In genomic region chr1:85793208-85794105, GRCm38 (mm10) we compare ENCODE assay signal across 8 mouse cellular contexts. TPM values are rescaled to one million over a fixed set of nuclear protein-coding genes. Genes with fewer than 3 reads are reported as not detected.
A peak's percentile ranks its signal among the peaks of the same experiment; 100 is the strongest.
DNase-seq lines count a peak whose midpoint lies in the region; ATAC-seq and TF ChIP-seq lines count a peak whose summit lies in the region.

Cab39 (plus strand) TSS chr1:85793441.

- H3K9me3 ChIP-seq in forebrain, embryonic 15.5 days, result no peaks in the 10 kb centered on the region

- TF ChIP-seq CTCF in lung, adult 2 months (IDR thresholded peaks at IDR 0.05; ENCODE audit: insufficient read depth, low read length), result 0 out of 2 replicates have a peak, but pooled peaks have one; percentile 2

- TF ChIP-seq POLR2A in lung, adult 2 months (IDR thresholded peaks at IDR 0.05; ENCODE audit: borderline replicate concordance, extremely low read depth, low read depth, low read length), result peak; percentile 72; the same call in 1 of the 2 replicates

- ATAC-seq in forebrain, embryonic 15.5 days (replicated peaks), result peak; percentile 96
- peak; percentile 87 for ATAC-seq in neutrophil, adult 5-6 weeks (ENCODE audit: extremely low read depth, insufficient number of reproducible peaks, low FRiP score, poor library complexity, severe bottlenecking)

- H3K9ac ChIP-seq in forebrain, embryonic 15.5 days (replicated peaks), result peak within 1 kb of the TSS; percentile 90

- DNase-seq in ES-CJ7 (ENCODE audit: low read depth, low spot score), result peak; percentile 87
- peak; percentile 82 for DNase-seq in cerebellum, adult 11 months
- DNase-seq in heart, postnatal 25 days (ENCODE audit: low spot score), result peak; percentile 77
- DNase-seq in layer of hippocampus, adult 18-20 months (ENCODE audit: low spot score in 2 of 2), result peak; percentile 83 to 90
- peak; percentile 85 for DNase-seq in lung, adult 2 months
- peak; percentile 75 to 77 for DNase-seq in thymus, adult 18-20 months

- peak within 1 kb of the TSS; percentile 58 for H3K4me2 ChIP-seq in forebrain, embryonic 15.5 days (replicated peaks)

- H3K27ac ChIP-seq in forebrain, embryonic 15.5 days (replicated peaks), result peak within 1 kb of the TSS; percentile 95

- H3K27me3 ChIP-seq in forebrain, embryonic 15.5 days, result no peaks in the 10 kb centered on the region

- peak within 1 kb of the TSS; percentile 82 for H3K4me3 ChIP-seq in forebrain, embryonic 15.5 days
- peak within 1 kb of the TSS; percentile 98 for H3K4me3 ChIP-seq in lung, adult 2 months (replicated peaks; ENCODE audit: extremely low read depth, low read depth, low read length)

- WGBS in forebrain, embryonic 15.5 days, result under 1% methylated on average over 103 of the region's 118 CpGs
- whole genome bisulfite sequencing in lung, adult 2 months, result under 1% methylated on average over 95 of the region's 118 CpGs

- peaks cover 16% of the 10 kb centered on the region for H3K4me1 ChIP-seq in forebrain, embryonic 15.5 days
- peaks cover 17% of the 10 kb centered on the region for H3K4me1 ChIP-seq in lung, adult 2 months (ENCODE audit: control insufficient read depth, insufficient read depth, low read length)

- intact Hi-C loops in heart, postnatal 25 days (cut with DNase I), result loop anchor here (1.0 to 5.0 kb wide), 2 partner anchors 49 to 109 kb away; no protein-coding TSS in a partner anchor

- H3K36me3 ChIP-seq in forebrain, embryonic 15.5 days, result 0 out of 2 replicates have a peak, but pooled peaks cover 3% of the 10 kb centered on the region

RNA-seq across cellular contexts. Expression of gene Cab39, which starts in this region (rescaled TPM):
- 49.2 and 53.2 TPM in 2 replicates for polyA plus RNA-seq in forebrain, embryonic 15.5 days (2015; fragmentation: Nextera tagmentation; extraction: Ambion mirVana)
- total RNA-seq in heart, postnatal 25 days (2021), result 100 to 1,000 TPM; 107 to 112 TPM
- total RNA-seq in layer of hippocampus, adult 18-20 months (2021), result 100 to 1,000 TPM; 146 to 163 TPM
- polyA plus RNA-seq in lung, adult 2 months (2012; rRNA removed), result 43.8 and 48.3 TPM in 2 replicates
- 176 and 179 TPM in 2 replicates for total RNA-seq in neutrophil, adult 5-6 weeks (2017)

Comparison
In these comparisons a context has a peak if more than half of its experiments do, and no peak if none do; other contexts are left out.
1. Peak in every context shown above with its lines: DNase-seq, ATAC-seq, H3K4me3 ChIP-seq and H3K27ac ChIP-seq.